Mouse (Mus musculus) olfactory bulb, adult 2 months (tissue): ENCODE measurements around the gene Stau1.

Source experiments
- CTCF ChIP-seq: fragments of 200-500 bp; IDR thresholded peaks from 2 replicates; pipeline ENCODE4 v1.5.1; 2012; ENCODE audit warnings: low read depth, mild to moderate bottlenecking, low read length, moderate library complexity; ENCODE audit not compliant: insufficient read depth
- POLR2A ChIP-seq: fragments of 200-500 bp; IDR thresholded peaks from 2 replicates; pipeline ENCODE4 v1.6.1; 2012; ENCODE audit warnings: mild to moderate bottlenecking, low read depth, low read length, moderate library complexity; ENCODE audit not compliant: insufficient read depth

- TF ChIP-seq POLR2A (no peak), CTCF (no peak)
Observed at GRCm38 (mm10) chr2:167037710-167038109, 41.6 kb upstream of the Stau1 start.
